Mouse (Mus musculus): Measurements from ENCODE around the gene Hoxa9. TPM values are rescaled to one million over a fixed set of nuclear protein-coding genes. Genes with fewer than 3 reads are reported as not detected.
A peak's percentile ranks its signal among the peaks of the same experiment; 100 is the strongest.

Hoxa9 gene
- polyA plus RNA-seq (2017; shearing (Covaris generic)), result under 1 TPM in 2 of 3 experiments, not detected in 1; 0.13 to 0.32 TPM

DNA sequence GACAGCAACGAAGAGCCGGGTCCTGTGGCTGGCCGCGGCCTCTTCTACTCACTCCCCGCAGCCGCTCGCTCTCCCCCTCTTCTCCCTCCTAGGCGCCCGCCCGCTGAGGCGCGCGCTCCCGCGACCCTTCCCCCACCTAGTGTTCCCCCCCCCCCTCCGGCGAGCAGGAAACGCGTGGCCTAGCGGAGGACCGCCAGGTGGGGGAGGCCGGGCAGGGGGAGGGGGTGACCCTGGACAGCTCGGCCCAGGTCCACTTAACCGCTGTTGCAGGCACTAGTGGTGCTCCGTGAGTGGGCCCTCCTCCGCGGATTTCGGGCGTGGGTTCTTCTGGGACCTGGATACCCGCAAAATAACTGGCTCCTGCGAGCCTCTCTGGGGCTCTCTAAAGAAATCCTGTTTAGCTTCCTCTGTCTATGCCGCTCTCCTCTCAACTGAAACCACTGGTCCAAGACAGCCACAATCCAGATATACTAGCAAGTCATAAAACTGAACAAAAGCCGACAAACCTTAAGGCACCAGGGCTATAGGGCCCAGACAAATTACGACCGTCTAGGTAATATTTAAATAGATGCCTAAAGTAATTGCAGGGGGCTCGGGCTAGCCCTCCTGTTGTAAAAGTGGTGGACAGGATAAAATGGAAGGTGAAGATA lies at the start of gene Hoxa9:
Gene Hoxa9, minus strand, starts transcription at position 574 of the 650 bp plus-strand sequence.
- ATAC-seq, result no peak

DNA sequence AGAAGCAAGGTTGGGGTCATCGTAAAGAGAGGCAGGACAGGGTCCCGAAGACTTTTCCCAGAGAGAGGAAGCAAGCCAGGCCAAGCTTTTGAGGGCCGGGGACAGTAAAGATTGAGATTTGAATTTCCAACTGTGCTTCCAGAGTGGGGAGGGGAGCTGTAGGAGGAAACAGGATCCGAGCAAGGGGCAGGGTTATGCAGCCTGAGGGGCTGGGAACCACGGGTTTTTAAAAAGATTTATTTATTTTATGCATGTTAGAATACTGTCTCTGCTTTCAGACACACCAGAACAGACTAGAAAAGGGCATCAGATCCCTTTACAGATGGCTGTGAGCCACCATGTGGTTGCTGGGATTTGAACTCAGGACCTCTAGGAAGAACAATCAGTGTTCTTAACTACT lies 46.0 kb upstream of the Hoxa9 start:
- ATAC-seq, result no peak

DNA sequence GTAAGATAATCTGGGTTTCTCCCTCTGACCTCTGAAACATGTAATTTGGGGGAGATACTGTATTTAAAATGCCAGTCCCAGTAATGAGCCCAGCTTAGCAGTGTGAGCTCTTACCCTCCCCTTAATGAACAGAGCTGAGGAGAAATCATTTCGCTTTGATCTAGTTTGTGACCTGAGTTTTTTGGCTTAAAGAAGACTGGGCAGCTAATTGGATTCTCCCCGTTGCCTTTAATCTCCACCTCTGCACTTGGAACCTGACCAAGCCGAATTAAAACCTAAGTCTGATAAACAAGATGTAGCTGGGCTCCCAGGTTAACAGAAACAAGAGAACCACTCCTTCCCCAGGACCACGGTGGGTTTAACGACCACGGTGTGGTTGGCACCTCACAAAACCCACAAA lies 45.5 kb upstream of the Hoxa9 start:
- ATAC-seq, result no peak

DNA sequence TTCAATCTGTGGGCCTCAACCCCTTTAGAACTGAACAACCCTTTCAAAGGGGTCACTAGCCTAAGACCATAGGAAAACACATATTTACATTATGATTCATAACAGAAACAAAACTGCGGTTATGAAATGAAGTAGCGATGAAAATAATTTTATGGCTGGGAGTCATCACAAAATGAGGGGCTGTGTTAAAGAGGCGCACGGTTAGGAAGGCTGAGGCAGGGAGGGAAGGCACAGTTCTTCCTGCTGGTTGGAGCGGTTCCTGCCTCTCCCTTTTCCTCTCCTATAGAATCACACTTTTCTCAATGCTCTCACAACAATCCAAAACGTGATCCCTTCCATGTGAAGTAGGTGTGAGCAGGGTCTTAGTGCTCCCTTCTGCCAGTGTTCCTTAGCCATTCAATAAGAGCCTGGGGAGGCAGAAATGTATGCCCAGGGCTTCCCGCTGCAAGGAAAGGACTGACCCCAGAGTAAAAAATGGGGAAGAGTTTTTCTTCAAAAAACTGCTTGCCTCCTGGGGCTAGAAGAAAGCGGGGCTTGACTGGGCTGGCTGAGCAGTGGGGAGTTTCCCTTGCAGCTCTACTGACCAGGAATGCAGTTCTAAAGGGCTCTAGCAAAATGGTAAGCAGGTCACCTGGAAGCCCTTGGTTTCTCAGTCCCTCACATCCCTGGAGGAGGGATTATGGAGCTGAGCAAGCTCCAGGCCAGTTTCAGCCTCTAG lies 44.8 kb upstream of the Hoxa9 start:
- no peak for ATAC-seq

DNA sequence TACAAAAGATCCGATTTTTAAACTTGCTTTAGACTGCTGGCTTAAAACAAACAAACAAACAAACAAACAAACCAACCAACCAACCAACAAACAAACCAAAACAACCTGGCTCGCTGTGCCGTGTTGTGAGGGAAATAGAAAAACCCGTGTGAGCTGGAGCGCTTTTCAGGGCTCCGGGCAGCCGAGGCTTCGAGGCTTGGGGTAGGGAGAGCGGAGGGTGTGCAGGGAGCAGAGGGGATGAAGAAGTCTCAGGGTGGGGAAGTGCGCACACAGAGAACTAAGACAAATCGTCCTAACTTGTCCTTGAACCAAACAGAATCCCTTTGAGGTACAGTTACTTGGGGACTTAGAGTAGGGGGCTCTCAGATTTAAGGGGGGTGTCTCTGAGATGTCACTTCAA lies 43.7 kb upstream of the Hoxa9 start:
- no peak for ATAC-seq

DNA sequence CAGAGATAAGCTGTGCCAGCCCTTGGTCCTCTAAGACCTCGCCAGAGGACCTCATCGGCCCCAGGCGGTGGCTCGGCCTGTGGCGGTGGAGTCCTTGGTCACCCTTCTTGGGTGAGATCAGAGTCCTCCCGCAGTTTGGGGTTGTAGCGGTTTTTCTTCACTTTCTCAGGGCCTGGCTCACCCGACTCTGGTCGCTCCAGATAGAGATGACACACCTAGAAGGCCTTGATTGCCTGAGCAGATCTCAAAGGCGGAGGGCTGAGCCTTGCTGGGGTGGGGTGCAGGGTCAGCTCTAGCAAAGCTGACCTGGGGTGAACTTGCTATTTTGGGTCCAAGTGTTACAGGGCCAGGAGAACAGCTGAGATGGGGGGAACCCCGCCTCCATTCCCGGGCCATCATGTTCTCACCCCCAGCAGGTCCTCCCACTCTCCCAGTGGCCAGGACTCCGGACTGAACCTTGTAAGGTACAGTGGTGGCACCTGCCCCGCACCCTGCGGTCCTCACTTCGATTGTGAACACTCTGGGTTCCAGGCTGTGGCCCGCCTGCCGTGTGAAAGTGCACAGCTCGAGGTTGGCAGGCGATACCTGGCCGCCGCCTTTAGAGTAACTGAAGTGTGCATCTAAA lies 42.9 kb upstream of the Hoxa9 start:
- no peak for ATAC-seq

DNA sequence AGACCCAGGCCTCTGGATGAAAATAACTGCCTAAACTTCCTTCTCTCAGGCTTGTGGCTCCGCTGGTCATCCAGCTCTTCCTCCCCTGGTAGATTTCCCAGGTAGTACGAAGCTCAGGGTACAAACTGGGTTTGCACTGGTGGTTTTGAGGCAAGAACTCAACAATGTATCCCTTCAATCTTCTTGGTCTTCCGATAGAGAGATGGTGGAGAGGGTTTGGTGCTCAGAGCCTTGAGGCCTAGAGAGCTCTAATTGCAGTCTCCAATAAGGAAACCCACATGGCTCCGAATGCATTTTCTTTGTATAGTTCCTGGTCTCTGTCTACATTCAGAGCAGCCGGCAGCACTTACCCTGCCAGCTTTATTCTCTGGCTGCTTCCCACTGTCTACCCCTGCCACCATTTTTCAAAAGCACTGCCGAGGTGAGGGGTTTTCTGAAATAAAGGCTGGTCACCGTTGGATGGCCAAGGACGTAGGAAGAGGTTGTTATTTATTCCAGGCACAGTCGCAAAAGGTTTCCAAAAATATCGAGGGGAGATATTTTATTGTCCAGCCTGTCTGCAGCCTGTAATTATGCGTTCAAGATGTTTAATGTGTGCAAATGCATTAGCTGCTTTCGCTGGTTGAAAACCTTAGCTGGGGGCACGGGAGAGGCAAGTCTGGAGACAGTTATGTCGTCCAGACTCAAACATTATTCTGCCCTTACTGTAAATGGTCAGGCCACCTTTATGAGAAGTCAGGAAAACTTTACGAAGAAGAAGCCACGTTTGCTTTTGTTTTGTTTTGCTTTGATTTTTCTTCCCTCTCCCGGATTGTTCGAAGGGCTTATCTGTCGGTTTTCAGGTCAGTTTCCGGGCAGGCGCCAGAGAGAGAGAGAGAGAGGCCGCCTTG lies 42.1 kb upstream of the Hoxa9 start:
- ATAC-seq, result no peak

DNA sequence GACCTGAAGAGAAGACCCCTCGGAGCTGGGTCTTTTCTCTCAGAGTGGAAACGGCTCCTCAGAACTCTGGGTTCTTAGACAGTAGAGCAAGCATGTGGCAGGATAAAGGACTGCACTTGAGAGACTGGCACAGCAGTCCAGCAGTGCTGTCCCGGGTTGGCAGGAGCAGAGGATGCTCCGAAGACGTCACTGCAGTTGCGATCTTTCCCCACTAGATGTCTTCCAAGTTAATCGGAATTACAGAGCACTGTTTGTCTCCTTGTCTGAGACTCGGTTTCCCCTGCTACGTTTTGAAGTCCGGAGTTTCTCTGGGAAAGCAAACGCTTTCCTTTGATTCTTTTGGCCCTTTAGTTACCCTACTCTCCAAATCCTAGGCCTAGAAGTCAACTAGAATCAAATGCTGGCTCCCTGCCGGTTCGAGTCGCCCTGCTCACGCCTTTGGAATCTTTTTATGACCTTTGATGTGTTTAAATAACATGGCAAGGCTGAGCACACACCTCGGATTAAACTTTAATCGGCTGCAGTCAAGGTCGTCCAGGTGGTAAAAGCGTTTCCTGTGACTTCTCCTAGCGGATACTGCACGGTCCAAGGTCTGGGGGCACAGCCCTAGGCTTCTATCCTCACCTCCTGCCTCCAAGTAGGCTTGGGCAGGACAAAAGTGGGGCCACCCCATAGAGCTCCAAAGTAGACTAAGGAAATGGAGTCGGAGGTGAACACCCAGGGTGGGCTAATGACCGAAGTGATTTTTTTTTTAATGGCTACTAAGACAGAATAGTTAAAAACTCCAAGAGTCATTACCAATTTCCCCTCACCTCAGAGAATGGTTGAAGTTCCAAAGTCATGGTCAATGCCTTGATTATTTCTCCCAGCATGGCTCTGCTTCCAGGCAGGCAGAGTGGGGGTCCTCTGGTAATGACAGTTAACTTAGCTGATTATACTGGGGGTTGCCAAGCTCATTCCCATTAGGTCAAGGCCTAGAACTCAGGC lies 39.9 kb upstream of the Hoxa9 start:
- peak; percentile 66 for ATAC-seq

DNA sequence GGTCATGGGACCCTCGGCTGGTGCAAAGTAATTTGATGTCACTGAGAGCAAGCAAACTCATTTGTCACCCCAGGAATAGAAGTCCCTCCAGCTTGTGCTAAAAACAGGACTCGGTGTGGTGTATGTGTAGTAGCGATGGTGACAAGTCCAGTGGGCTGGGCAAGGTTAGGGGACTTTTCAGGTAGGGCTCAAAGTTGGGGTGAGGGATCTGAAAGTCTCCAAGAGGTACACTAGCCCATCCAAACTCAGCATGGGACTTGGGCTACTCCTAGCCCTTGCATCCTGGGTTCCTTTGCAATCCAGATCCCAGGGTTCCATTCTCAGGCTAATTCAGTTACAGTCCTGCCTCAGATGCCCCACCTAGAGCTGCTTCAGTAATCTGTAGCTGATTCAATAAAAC lies 37.9 kb upstream of the Hoxa9 start:
- ATAC-seq, result no peak

DNA sequence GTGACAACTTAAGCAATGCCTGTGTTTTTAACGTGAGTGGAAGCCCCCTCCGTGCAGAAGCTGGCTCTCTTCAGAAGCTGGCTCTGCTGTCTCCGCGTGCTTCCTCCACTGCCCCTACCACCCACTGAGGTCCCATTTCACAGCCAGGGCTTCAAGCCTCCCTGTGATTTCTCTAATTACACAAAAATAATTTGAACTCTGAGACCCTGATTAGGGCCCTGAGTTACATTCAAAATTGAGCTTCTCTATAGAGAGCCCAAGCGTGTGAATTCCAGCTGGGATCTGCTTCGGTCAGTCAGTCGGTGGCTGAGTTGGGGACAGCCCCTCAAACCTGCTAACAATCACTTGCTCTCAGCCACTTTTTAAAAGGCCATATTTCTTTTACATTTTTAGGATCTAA lies 37.5 kb upstream of the Hoxa9 start:
- no peak for ATAC-seq

DNA sequence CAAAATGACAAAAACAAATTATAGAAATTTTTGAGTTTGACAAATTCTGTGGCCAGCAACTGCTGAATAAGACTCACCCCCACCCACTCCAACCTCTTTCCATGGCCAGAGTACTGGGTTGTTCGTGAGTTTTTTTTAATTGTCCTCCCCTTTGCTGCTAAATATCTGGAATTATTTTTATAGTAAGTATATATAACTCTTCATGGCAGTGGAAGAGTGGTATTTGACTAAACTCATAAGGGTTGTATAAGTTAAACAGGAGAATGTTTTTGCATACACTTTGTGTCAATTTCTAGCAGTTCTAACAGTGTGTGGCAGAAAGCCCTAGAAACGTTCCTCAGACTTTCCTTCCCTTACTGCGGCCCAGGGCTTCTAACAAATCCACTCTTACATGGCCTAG lies 36.8 kb upstream of the Hoxa9 start:
- no peak for ATAC-seq

DNA sequence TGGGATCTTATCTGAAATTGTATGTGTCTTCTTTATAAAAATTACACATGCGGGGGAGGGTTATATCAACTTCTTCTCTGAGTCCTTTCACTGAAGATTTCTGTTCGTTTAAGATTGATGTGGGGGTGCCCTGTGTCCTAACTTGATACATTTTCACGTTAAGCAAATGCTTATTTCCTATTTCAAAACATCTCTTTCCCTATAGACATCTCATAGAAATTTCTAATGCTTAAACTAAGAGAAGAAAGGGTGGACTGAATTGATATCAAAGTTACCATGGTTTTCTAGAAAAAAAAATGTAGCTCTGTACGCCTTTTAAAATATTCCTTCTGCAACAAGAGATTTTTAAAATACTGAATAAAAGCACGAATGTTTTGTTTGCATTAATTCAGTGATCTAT lies 36.3 kb upstream of the Hoxa9 start:
- no peak for ATAC-seq

DNA sequence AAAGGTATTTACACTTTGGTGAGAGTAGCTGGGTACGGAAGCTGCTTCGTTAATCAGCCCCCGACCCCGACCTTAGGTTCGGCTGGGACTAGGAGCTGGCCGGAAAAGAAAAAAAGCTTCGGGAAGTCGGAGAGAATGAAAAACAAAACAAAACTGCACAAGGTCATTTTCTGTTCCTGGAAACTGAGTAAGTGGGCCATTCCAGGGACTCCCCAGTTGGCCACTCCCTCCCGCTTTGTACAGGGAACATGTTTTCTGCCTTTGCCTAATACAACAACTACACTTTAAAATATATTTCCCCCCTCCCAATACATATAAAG lies 35.7 kb upstream of the Hoxa9 start:
- no peak for ATAC-seq

DNA sequence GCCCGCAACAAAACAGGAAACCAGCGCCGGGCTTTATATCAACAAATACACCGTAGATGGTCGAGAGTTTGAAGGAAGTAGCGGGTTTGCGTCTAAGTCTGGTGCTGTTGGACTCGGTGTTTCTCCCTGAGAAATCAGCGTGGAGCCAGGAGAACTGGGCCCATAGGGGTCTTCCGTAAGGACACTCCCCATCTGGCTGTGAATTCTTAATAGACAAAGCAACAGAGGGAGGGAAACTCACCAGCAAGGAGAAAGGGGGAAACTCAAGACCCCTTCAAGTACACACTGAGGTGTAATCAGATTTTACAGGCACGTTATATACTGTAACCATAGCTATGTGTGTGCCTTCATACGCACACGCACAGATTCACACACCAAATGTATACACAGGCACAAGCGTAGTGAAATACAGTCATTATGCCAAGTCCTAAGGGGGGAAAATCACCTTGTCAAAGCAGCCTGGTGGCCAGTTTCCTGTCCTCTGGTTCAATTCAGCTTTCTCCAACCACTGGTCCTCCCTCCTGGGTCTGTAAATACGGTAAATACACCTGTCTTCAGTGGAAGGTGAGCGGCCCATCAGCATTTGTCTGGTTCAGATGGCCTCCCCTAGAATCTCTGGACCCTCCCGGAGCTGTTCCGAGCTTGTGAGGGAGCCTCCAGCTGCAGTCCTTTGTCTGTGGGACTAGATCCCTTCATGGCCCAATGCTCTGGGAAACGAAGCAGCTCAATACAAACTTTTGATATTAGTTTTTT lies 35.2 kb upstream of the Hoxa9 start:
- no peak for ATAC-seq

DNA sequence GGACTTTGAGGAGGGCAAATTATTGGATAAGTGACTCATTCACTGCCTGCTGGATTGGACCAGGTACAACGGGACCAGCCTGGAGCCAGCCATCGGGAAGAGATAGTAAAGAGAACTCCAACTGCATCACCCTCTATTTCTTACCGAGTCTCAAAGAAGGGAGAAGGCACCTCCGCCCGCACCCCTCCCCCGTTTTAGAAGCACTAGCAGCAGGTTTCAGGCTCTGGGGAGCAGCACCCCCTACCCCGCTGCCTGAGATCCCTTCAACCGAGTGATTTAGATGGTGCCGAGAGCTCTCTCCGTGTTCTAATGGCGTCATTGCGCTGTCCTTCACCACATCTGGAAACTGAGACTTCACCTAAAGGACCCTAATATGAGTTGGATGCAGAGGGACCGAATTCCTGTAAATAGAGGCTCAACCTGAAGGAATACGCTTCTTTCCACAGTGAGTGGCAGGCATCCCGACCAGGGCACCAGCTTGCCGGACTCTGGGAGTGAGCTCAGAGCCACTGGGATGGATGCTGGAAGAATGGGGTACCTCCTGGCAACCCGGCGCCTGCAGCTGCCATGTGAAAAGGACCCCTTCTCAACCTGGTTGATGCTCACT lies 34.5 kb upstream of the Hoxa9 start:
- ATAC-seq, result no peak

DNA sequence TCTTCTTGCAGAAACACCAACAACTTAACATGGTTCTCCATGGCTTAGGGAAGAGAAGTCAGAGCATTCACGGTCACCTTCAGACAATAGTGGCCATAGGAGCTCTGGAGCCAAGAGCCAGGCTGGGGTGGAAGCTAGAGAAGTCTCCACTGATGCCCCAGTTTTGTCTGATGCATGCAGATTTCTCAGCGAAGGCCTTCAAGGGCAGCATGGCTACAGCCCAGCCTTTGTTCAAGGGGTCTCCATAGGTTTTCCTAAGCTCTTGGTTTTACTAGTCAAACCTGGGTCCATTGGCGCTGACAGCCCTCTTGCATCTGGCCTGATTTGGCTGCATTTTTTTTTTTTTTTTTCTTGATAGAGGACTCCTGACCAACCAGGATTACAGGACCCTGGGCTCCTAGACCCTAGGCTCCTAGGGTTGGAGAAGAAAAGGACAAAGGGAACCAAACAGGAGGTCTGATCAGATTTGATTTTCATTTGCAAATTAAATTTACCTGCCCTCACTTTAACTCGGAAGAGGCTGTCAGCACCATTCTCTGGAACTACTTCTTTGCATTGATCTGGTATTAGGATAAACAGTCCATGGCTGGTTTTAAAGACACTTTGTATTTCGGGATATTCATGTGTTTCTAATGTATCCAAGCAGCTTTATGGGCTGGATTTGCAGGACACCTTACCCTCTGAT lies 33.4 kb upstream of the Hoxa9 start:
- no peak for ATAC-seq

DNA sequence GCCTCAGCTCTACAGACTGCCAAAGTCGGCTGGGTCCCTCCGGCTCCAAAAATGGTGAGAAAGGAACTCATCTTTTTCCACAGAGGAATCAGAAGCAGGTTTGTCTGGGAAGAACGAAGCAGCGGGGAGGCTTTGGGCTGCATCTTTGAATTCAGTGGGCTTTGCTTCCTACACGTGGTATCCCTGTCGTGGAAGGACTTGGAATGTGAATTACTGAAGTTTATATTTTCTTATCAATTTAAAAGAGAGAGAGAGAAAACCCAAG lies 32.4 kb upstream of the Hoxa9 start:
- ATAC-seq, result no peak

DNA sequence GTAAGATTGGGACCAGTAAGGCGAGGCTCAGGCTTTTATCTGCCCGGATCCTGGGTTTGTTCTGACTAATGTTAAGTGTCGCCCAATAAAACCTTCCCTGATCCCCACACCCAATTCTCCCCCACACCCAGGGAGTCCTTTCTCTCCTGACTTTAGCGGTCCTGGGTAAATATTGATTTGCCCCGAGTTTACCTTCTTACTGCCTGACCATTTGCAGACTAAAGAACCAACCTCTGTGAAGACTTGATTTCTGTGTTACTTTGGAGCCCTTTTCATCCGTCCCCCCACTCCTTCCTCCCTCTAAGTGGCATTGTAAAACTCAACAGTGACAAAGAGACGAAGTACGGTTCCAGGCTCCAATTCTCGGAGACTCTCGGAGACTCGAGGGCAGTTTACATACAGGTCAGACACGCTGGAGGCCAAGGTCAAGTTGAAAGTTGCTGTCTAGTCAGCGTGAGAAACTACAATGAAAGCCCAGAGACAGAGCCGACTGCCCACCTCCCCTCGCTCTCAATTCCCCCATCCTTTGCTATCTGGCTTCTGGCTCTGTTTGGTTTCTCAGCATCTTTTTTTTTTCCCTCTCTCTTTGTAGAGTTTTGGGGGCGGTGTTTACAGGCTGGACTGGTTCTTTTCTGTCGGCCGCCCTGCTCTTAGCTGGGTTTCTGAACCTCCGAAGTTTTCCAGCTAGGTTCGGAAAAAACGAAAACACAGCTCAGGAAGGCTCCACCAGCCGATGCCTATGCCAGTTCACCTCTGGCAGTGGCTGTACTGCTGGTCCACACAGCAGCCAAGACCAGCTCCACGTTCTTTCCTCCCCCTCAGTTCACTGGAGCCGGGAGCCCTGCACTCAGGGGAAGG lies 31.8 kb upstream of the Hoxa9 start:
- ATAC-seq, result no peak

DNA sequence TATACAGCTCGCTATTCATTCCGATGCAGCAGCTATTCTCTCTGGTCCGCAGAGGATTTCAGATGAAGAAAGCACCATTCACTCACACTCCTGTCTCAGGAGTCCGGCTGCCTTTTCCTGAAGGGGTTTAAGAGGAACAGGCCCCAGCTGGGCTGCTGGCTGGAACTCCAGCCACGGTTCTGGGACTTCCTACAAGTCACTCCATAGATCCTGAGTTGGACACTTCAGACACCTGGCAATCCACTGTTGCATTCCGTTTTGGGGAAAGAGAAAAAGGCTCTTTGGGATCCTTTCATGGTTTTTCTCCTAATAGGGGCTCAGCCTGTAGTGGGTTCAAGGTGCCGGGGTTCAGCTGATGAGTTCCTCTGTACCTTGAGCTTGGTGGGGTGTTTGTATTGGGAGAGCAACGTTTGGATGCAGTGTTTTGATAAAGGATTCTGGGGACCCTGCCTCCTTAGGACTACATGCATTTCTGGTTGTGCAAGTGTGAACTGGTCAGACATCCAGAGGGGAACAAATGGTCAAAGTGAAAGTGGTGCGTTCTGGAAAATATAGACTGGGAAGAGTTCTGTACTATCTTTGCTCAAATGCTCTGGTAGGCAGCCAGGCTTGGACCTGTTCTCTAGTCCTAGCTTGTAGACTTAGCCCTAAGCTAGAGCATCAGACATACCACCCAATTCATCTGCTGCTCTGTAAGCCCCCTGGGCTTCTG lies 31.0 kb upstream of the Hoxa9 start:
- ATAC-seq, result no peak
